ENCODE assay signal across 16 mouse cellular contexts in the genomic region with DNA sequence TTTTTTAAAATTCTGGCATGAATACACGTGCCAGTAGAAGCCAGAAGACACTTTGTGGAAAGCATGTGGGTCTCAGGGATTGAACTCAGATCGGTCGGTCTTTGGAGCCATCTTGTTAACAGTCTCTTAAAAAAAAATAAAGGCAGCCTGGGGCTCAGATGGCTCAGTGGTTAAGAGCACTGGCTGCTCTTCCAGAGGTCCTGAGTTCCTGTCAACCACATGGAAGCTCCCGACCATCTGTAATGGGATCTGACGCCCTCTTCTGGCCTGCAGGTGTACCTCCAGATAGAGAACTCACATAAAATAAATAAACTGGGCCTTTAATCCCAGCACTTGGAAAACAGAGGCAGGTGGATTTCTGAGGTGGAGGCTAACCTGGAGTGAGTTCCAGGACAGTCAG. TPM values are rescaled to one million over a fixed set of nuclear protein-coding genes. Genes with fewer than 3 reads are reported as not detected.
"Had no signal": no experiment of that assay in that cellular context is flagged by ENCODE, and none has a peak within 500 bp of the region (broad histone marks: within the 10 kb centered on the region; RNA-seq: fewer than 3 reads in every experiment).

No protein-coding gene starts in this region.

- H3K9me3 ChIP-seq: limb, embryonic 12.5 days; megakaryocyte, embryonic 14.5 days; midbrain, embryonic 15.5 days; neural tube, embryonic 13.5 days had no signal

- H3K27ac ChIP-seq: layer of hippocampus, adult 2 months; limb, embryonic 12.5 days; liver, embryonic 14.5 days; macrophage; midbrain, embryonic 15.5 days; neural tube, embryonic 13.5 days; stomach, postnatal 0 days had no signal

- ATAC-seq: midbrain, embryonic 15.5 days had no signal

- H3K9ac ChIP-seq: limb, embryonic 12.5 days; liver, embryonic 14.5 days; midbrain, embryonic 15.5 days; neural tube, embryonic 13.5 days had no signal

- H3K27me3 ChIP-seq: limb, embryonic 12.5 days; megakaryocyte, embryonic 14.5 days; midbrain, embryonic 15.5 days; neural tube, embryonic 13.5 days had no signal

- DNase-seq: kidney, adult 8-10 months; layer of hippocampus, postnatal 36 days; liver; lung, adult 2 months; lung, postnatal 10 days; thymus, postnatal 4 days had no signal

- H3K4me3 ChIP-seq: layer of hippocampus, adult 2 months; limb, embryonic 12.5 days; megakaryocyte, embryonic 14.5 days; midbrain, embryonic 15.5 days; neural tube, embryonic 13.5 days had no signal

- H3K4me1 ChIP-seq: limb, embryonic 12.5 days; megakaryocyte, embryonic 14.5 days; midbrain, embryonic 15.5 days; neural tube, embryonic 13.5 days had no signal

- H3K4me2 ChIP-seq: limb, embryonic 12.5 days; midbrain, embryonic 11.5 days; midbrain, embryonic 15.5 days; neural tube, embryonic 13.5 days had no signal

RNA-seq across cellular contexts. Expression of a gene that starts 47.3 kb away (rescaled TPM):
- total RNA-seq: monocyte, adult 5-6 weeks had no signal
